Mouse (Mus musculus) erythroblast, embryonic 14.5 days (primary cell): ENCODE measurements around the gene Zc3h18.

ENCODE experiments used
- GATA1 ChIP-seq: IDR thresholded peaks from 2 replicates; pipeline ENCODE4 v1.6.1; 2012; ENCODE audit warnings: low read length, inconsistent platforms, mixed read lengths
- TAL1 ChIP-seq: IDR thresholded peaks from 3 replicates; pipeline ENCODE4 v1.6.1; 2012; ENCODE audit warnings: low read length, inconsistent platforms, mixed read lengths

- TF ChIP-seq GATA1 (no peak), TAL1 (no peak)
Measured at GRCm38 (mm10) chr8:122375751-122376364, 551 bp upstream of the Zc3h18 start.
